Mouse (Mus musculus) liver, embryonic 15.5 days (tissue): ENCODE data around the gene Lmf1. TPM values are rescaled to one million over a fixed set of nuclear protein-coding genes. Genes with fewer than 3 reads are reported as not detected.

ENCODE experiments used
- polyA plus RNA-seq: library from polyadenylated mRNA; unstranded; fragments of >200 nt; fragmentation: Nextera tagmentation; extraction: Ambion mirVana; gene quantifications from 2 replicates; pipeline ENCODE4 v1.2.1, GENCODE M21; 2015

The Lmf1 gene
- polyA plus RNA-seq, 1 experiment from 2014 or later = 10.1 TPM

Other genes starting within 250 kb of the Lmf1 start
- gene Tpsab1, start 233.5 kb upstream of the Lmf1 start, polyA plus RNA-seq = not detected in 2 replicates
- gene Tpsb2, start 212.8 kb upstream of the Lmf1 start, polyA plus RNA-seq = 0.47 and 0.55 TPM in 2 replicates
- 0.46 and 0.76 TPM in 2 replicates for gene Tpsg1, start 209.8 kb upstream of the Lmf1 start, polyA plus RNA-seq
- 0.24 and 0.36 TPM in 2 replicates for gene Cacna1h, start 145.3 kb upstream of the Lmf1 start, polyA plus RNA-seq
- 0.22 TPM in 1 of 2 replicates, not detected in the other for gene Tekt4, start 124.5 kb upstream of the Lmf1 start, polyA plus RNA-seq
- gene Sstr5, start 81.8 kb upstream of the Lmf1 start, polyA plus RNA-seq = not detected in 2 replicates
- 0.21 and 0.43 TPM in 2 replicates for gene Sox8, start 8.4 kb upstream of the Lmf1 start, polyA plus RNA-seq
- gene Gng13, start 138.1 kb downstream of the Lmf1 start, polyA plus RNA-seq = not detected in 2 replicates
- 21.1 and 24.2 TPM in 2 replicates for gene Chtf18, start 148.3 kb downstream of the Lmf1 start, polyA plus RNA-seq
- 6.4 and 6.6 TPM in 2 replicates for gene Rpusd1, start 148.6 kb downstream of the Lmf1 start, polyA plus RNA-seq
- not detected in 2 replicates for gene Mslnl, start 157.0 kb downstream of the Lmf1 start, polyA plus RNA-seq
- 2.5 and 2.7 TPM in 2 replicates for gene Msln, start 175.3 kb downstream of the Lmf1 start, polyA plus RNA-seq
- 13.2 and 14.8 TPM in 2 replicates for gene Narfl, start 194.7 kb downstream of the Lmf1 start, polyA plus RNA-seq
- gene Haghl, start 206.6 kb downstream of the Lmf1 start, polyA plus RNA-seq = 5.6 and 7.4 TPM in 2 replicates
- gene Ccdc78, start 207.5 kb downstream of the Lmf1 start, polyA plus RNA-seq = 0.03 and 0.07 TPM in 2 replicates
- 54.9 and 59.6 TPM in 2 replicates for gene Fam173a, start 213.8 kb downstream of the Lmf1 start, polyA plus RNA-seq
- not detected in 2 replicates for gene AC134908.4, start 216.6 kb downstream of the Lmf1 start, polyA plus RNA-seq
- 15.5 and 18.2 TPM in 2 replicates for gene Metrn, start 218.1 kb downstream of the Lmf1 start, polyA plus RNA-seq
- 0.07 and 0.12 TPM in 2 replicates for gene Fbxl16, start 230.0 kb downstream of the Lmf1 start, polyA plus RNA-seq
- 11.7 and 13.0 TPM in 2 replicates for gene Wdr24, start 244.5 kb downstream of the Lmf1 start, polyA plus RNA-seq
- 19.6 and 25.2 TPM in 2 replicates for gene Jmjd8, start 249.8 kb downstream of the Lmf1 start, polyA plus RNA-seq